Mouse (Mus musculus): ENCODE data around the gene C130026I21Rik. TPM values are rescaled to one million over a fixed set of nuclear protein-coding genes. Genes with fewer than 3 reads are reported as not detected.
"Not testable (repeated sequence)": the region's sequence is repeated elsewhere in the genome, so short reads cannot be mapped to it uniquely, and the experiment has no call there.

C130026I21Rik gene
- polyA plus RNA-seq, 1 experiment from 2014 or later = 0.25 TPM

GRCm38 (mm10) chr1:85034394-85034793 is 236.0 kb downstream of the C130026I21Rik start:
- H3K4me3 ChIP-seq (ENCODE audit: low read depth, low read length); H3K9ac ChIP-seq (ENCODE audit: low read depth, low read length); H3K27me3 ChIP-seq (replicated peaks; ENCODE audit: control insufficient read depth, insufficient read depth, low read length); H3K36me3 ChIP-seq (ENCODE audit: control insufficient read depth, insufficient read depth); H3K27ac ChIP-seq (ENCODE audit: low read depth, low read length); H3K9me3 ChIP-seq (ENCODE audit: control insufficient read depth); H3K4me2 ChIP-seq (replicated peaks; ENCODE audit: low read depth); ATAC-seq; H3K4me1 ChIP-seq (replicated peaks; ENCODE audit: control insufficient read depth, insufficient read depth, low read length): not testable (repeated sequence)
- WGBS = 90% methylated on average over 3 of the region's 4 CpGs

GRCm38 (mm10) chr1:85033616-85034015 is 236.8 kb downstream of the C130026I21Rik start:
- 91% methylated on average over 5 of the region's 6 CpGs for WGBS
- not testable (repeated sequence) for ATAC-seq

GRCm38 (mm10) chr1:85030211-85030610 is 240.2 kb downstream of the C130026I21Rik start:
- not testable (repeated sequence) for H3K27ac ChIP-seq (ENCODE audit: low read depth, low read length); H3K9ac ChIP-seq (ENCODE audit: low read depth, low read length); ATAC-seq; H3K27me3 ChIP-seq (replicated peaks; ENCODE audit: control insufficient read depth, insufficient read depth, low read length); H3K36me3 ChIP-seq (ENCODE audit: control insufficient read depth, insufficient read depth); H3K4me2 ChIP-seq (replicated peaks; ENCODE audit: low read depth); H3K4me1 ChIP-seq (replicated peaks; ENCODE audit: control insufficient read depth, insufficient read depth, low read length); H3K4me3 ChIP-seq (ENCODE audit: low read depth, low read length); H3K9me3 ChIP-seq (ENCODE audit: control insufficient read depth)
- 68% methylated on average over 9 of the region's 14 CpGs for WGBS

More at GRCm38 (mm10) chr1:85033616-85034015, 236.8 kb downstream of the C130026I21Rik start:
- H3K4me2 ChIP-seq (replicated peaks; ENCODE audit: low read depth); H3K9me3 ChIP-seq (ENCODE audit: control insufficient read depth); H3K36me3 ChIP-seq (ENCODE audit: control insufficient read depth, insufficient read depth); H3K27ac ChIP-seq (ENCODE audit: low read depth, low read length); H3K27me3 ChIP-seq (replicated peaks; ENCODE audit: control insufficient read depth, insufficient read depth, low read length); H3K4me3 ChIP-seq (ENCODE audit: low read depth, low read length); H3K4me1 ChIP-seq (replicated peaks; ENCODE audit: control insufficient read depth, insufficient read depth, low read length); H3K9ac ChIP-seq (ENCODE audit: low read depth, low read length): not testable (repeated sequence)

- H3K9ac ChIP-seq (ENCODE audit: low read depth, low read length); H3K36me3 ChIP-seq (ENCODE audit: control insufficient read depth, insufficient read depth); H3K27me3 ChIP-seq (replicated peaks; ENCODE audit: control insufficient read depth, insufficient read depth, low read length); H3K27ac ChIP-seq (ENCODE audit: low read depth, low read length); H3K4me2 ChIP-seq (replicated peaks; ENCODE audit: low read depth); H3K4me1 ChIP-seq (replicated peaks; ENCODE audit: control insufficient read depth, insufficient read depth, low read length); H3K9me3 ChIP-seq (ENCODE audit: control insufficient read depth); H3K4me3 ChIP-seq (ENCODE audit: low read depth, low read length); ATAC-seq: not testable (repeated sequence)
- WGBS = 95% methylated on average over 12 of the region's 13 CpGs
Measured at GRCm38 (mm10) chr1:85011933-85012332, 258.4 kb downstream of the C130026I21Rik start.

- not testable (repeated sequence) for H3K27ac ChIP-seq (ENCODE audit: low read depth, low read length); H3K4me1 ChIP-seq (replicated peaks; ENCODE audit: control insufficient read depth, insufficient read depth, low read length); H3K27me3 ChIP-seq (replicated peaks; ENCODE audit: control insufficient read depth, insufficient read depth, low read length); H3K9ac ChIP-seq (ENCODE audit: low read depth, low read length); H3K4me2 ChIP-seq (replicated peaks; ENCODE audit: low read depth); ATAC-seq; H3K36me3 ChIP-seq (ENCODE audit: control insufficient read depth, insufficient read depth); H3K4me3 ChIP-seq (ENCODE audit: low read depth, low read length); H3K9me3 ChIP-seq (ENCODE audit: control insufficient read depth)
- WGBS = 75% methylated on average over 2 of the region's 3 CpGs
Measured at GRCm38 (mm10) chr1:85010947-85011346, 259.4 kb downstream of the C130026I21Rik start.

GRCm38 (mm10) chr1:85007737-85008136 is 262.6 kb downstream of the C130026I21Rik start:
- not testable (repeated sequence) for H3K27ac ChIP-seq (ENCODE audit: low read depth, low read length); H3K4me1 ChIP-seq (replicated peaks; ENCODE audit: control insufficient read depth, insufficient read depth, low read length); H3K9ac ChIP-seq (ENCODE audit: low read depth, low read length); H3K9me3 ChIP-seq (ENCODE audit: control insufficient read depth); ATAC-seq; H3K4me3 ChIP-seq (ENCODE audit: low read depth, low read length); H3K36me3 ChIP-seq (ENCODE audit: control insufficient read depth, insufficient read depth); H3K27me3 ChIP-seq (replicated peaks; ENCODE audit: control insufficient read depth, insufficient read depth, low read length); H3K4me2 ChIP-seq (replicated peaks; ENCODE audit: low read depth)
- 66% methylated on average over 1 of the region's 1 CpGs for WGBS

- H3K4me1 ChIP-seq (replicated peaks; ENCODE audit: control insufficient read depth, insufficient read depth, low read length); H3K4me2 ChIP-seq (replicated peaks; ENCODE audit: low read depth); H3K27ac ChIP-seq (ENCODE audit: low read depth, low read length); H3K9me3 ChIP-seq (ENCODE audit: control insufficient read depth); H3K36me3 ChIP-seq (ENCODE audit: control insufficient read depth, insufficient read depth); H3K9ac ChIP-seq (ENCODE audit: low read depth, low read length); ATAC-seq; H3K4me3 ChIP-seq (ENCODE audit: low read depth, low read length); H3K27me3 ChIP-seq (replicated peaks; ENCODE audit: control insufficient read depth, insufficient read depth, low read length): not testable (repeated sequence)
- 96% methylated on average over 6 of the region's 12 CpGs for WGBS
Measured at GRCm38 (mm10) chr1:84999241-84999640, 271.1 kb downstream of the C130026I21Rik start.

- H3K9me3 ChIP-seq (ENCODE audit: control insufficient read depth); H3K4me1 ChIP-seq (replicated peaks; ENCODE audit: control insufficient read depth, insufficient read depth, low read length); ATAC-seq; H3K4me3 ChIP-seq (ENCODE audit: low read depth, low read length); H3K9ac ChIP-seq (ENCODE audit: low read depth, low read length); H3K27me3 ChIP-seq (replicated peaks; ENCODE audit: control insufficient read depth, insufficient read depth, low read length); H3K4me2 ChIP-seq (replicated peaks; ENCODE audit: low read depth); H3K27ac ChIP-seq (ENCODE audit: low read depth, low read length); H3K36me3 ChIP-seq (ENCODE audit: control insufficient read depth, insufficient read depth): not testable (repeated sequence)
- 75% methylated on average over 5 of the region's 9 CpGs for WGBS
Measured at GRCm38 (mm10) chr1:84996305-84996704, 274.1 kb downstream of the C130026I21Rik start.

GRCm38 (mm10) chr1:84994461-84994860 is 275.9 kb downstream of the C130026I21Rik start:
- ATAC-seq; H3K9ac ChIP-seq (ENCODE audit: low read depth, low read length); H3K4me1 ChIP-seq (replicated peaks; ENCODE audit: control insufficient read depth, insufficient read depth, low read length); H3K27ac ChIP-seq (ENCODE audit: low read depth, low read length); H3K36me3 ChIP-seq (ENCODE audit: control insufficient read depth, insufficient read depth); H3K4me2 ChIP-seq (replicated peaks; ENCODE audit: low read depth); H3K9me3 ChIP-seq (ENCODE audit: control insufficient read depth); H3K27me3 ChIP-seq (replicated peaks; ENCODE audit: control insufficient read depth, insufficient read depth, low read length); H3K4me3 ChIP-seq (ENCODE audit: low read depth, low read length): not testable (repeated sequence)
- WGBS = no CpG with 5 or more reads among the region's 1 CpGs
